Mouse (Mus musculus): ENCODE data around the gene Arhgef6.

The Arhgef6 gene

GRCm38 (mm10) chrX:57196319-57196718 is 142.2 kb downstream of the Arhgef6 start:
- no peak for DNase-seq (ENCODE audit: low read depth)

DNA sequence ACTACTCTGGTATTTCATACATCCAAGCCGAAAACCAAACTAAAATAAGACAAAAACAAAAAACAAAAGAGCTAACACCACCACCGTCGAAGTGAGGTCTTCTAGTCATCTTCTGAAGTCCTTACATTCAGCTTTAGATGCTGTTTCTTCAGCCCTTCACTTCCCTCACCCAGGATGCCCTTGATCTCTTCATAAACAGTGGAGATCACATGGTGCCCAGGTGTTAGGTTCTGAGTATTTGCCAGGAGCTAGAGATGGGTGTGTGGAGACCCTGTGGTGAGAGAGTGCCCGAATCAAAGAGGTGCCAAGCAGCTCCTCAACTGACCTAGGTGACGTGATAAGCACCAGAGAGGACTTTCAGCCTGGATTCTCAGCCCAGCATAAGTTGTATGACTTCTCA is 149.2 kb downstream of the Arhgef6 start:
- no peak for DNase-seq (ENCODE audit: low read depth)

DNA sequence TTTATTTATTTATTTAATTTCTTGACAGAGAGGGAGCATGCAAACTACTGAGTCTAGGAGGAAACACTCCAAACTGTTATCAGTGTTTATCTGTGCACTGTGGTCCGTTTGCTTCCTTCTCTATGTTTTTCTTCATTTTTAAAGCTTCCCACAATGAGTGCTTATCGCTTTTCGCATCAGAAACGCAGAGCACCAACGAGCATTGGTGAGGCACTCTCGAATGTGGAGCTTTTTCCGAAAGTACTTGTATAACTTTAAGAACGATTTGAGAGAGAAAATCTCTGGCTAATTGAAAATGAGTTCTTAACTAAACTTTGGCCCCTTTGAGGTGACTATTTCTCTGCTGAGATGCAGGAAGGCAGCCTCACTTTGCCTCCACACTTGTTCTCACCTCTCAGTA is 151.2 kb downstream of the Arhgef6 start:
- no peak for DNase-seq (ENCODE audit: low read depth)

GRCm38 (mm10) chrX:57183359-57183758 is 155.2 kb downstream of the Arhgef6 start:
- DNase-seq (ENCODE audit: low read depth), result no peak

DNA sequence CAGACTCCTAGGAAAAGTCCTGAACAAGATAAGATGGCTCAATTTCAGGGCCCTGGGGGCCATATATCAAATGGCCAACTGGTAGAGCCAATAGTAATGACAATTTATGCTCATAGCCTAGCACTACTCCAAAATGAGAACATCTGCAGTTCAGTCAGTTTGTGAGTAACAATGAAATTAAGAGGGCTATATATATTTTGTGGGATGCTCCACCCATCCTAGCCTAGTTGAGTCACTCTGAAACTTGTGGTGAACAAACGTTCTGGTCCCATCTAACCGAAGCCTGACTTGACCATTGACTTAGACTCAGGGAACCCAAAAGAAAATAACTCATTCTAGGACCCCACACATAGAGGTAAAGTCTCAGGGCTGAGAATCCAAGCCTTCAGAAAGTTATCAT is 156.1 kb downstream of the Arhgef6 start:
- DNase-seq (ENCODE audit: low read depth), result no peak
